Mouse (Mus musculus): ENCODE data around the gene Sectm1b. TPM values are rescaled to one million over a fixed set of nuclear protein-coding genes. Genes with fewer than 3 reads are reported as not detected.
A peak's percentile ranks its signal among the peaks of the same experiment; 100 is the strongest.

Sectm1b gene
- polyA plus RNA-seq, 1 experiment from 2014 or later: 0.23 TPM

- H3K27me3 ChIP-seq (ENCODE audit: insufficient read depth, low read length): no peaks in the 10 kb centered on the region
- H3K36me3 ChIP-seq (replicated peaks; ENCODE audit: insufficient read depth, low read length): no peaks in the 10 kb centered on the region
- no peak overlapping the region for H3K27ac ChIP-seq (ENCODE audit: low read depth)
- H3K4me1 ChIP-seq (ENCODE audit: insufficient read depth): peaks cover 29% of the 10 kb centered on the region
- TF ChIP-seq CTCF (IDR thresholded peaks at IDR 0.05; ENCODE audit: low read depth) (no peak), EP300 (IDR thresholded peaks at IDR 0.05; ENCODE audit: low read depth) (no peak)
- ATAC-seq: no peak
- no peak overlapping the region for H3K4me3 ChIP-seq (ENCODE audit: low read depth, low read length)
- no peaks in the 10 kb centered on the region for H3K9me3 ChIP-seq (ENCODE audit: low read length)
- DNase-seq: no peak
- WGBS (ENCODE audit: insufficient replicate concordance): 83% methylated on average over 4 of the region's 4 CpGs
- H3K4me2 ChIP-seq (ENCODE audit: low read depth, low read length): no peak overlapping the region
- H3K9ac ChIP-seq (replicated peaks): no peak overlapping the region
Observed at GRCm38 (mm10) chr11:121059471-121059870, 3.9 kb downstream of the Sectm1b start.

- Histone ChIP-seq H3K27ac (ENCODE audit: low read depth) (no peak overlapping the region), H3K9me3 (ENCODE audit: low read length) (no peaks in the 10 kb centered on the region), H3K4me2 (ENCODE audit: low read depth, low read length) (no peak overlapping the region), H3K27me3 (ENCODE audit: insufficient read depth, low read length) (no peaks in the 10 kb centered on the region), H3K4me1 (ENCODE audit: insufficient read depth) (peaks cover 28% of the 10 kb centered on the region), H3K9ac (replicated peaks) (no peak overlapping the region), H3K36me3 (replicated peaks; ENCODE audit: insufficient read depth, low read length) (no peaks in the 10 kb centered on the region), H3K4me3 (ENCODE audit: low read depth, low read length) (no peak overlapping the region)
- ATAC-seq (no peak), DNase-seq (no peak)
- TF ChIP-seq CTCF (IDR thresholded peaks at IDR 0.05; ENCODE audit: low read depth) (no peak), EP300 (IDR thresholded peaks at IDR 0.05; ENCODE audit: low read depth) (no peak)
- WGBS (ENCODE audit: insufficient replicate concordance): 70% methylated on average over 4 of the region's 4 CpGs
Observed at GRCm38 (mm10) chr11:121058956-121059355, 4.4 kb downstream of the Sectm1b start.

- no peak overlapping the region for H3K9ac ChIP-seq (replicated peaks)
- WGBS (ENCODE audit: insufficient replicate concordance): 51% methylated on average over 5 of the region's 5 CpGs
- H3K9me3 ChIP-seq (ENCODE audit: low read length): no peaks in the 10 kb centered on the region
- H3K27me3 ChIP-seq (ENCODE audit: insufficient read depth, low read length): no peaks in the 10 kb centered on the region
- no peak; the same call in 1 of the 2 replicates for ATAC-seq
- peak overlapping the region; percentile 39; the same call in 1 of the 2 replicates for H3K27ac ChIP-seq (ENCODE audit: low read depth)
- H3K4me2 ChIP-seq (ENCODE audit: low read depth, low read length): no peak overlapping the region
- no peak for TF ChIP-seq CTCF (IDR thresholded peaks at IDR 0.05; ENCODE audit: low read depth)
- no peak for TF ChIP-seq EP300 (IDR thresholded peaks at IDR 0.05; ENCODE audit: low read depth)
- H3K36me3 ChIP-seq (replicated peaks; ENCODE audit: insufficient read depth, low read length): no peaks in the 10 kb centered on the region
- no peak for DNase-seq
- H3K4me3 ChIP-seq (ENCODE audit: low read depth, low read length): no peak overlapping the region
- H3K4me1 ChIP-seq (ENCODE audit: insufficient read depth): peaks cover 26% of the 10 kb centered on the region
Observed at GRCm38 (mm10) chr11:121058122-121058521, 5.2 kb downstream of the Sectm1b start.

GRCm38 (mm10) chr11:121056536-121057236 is 6.7 kb downstream of the Sectm1b start:
- DNase-seq (peak; percentile 29), ATAC-seq (peak; percentile 60)
- H3K4me1 ChIP-seq (ENCODE audit: insufficient read depth): peaks cover 26% of the 10 kb centered on the region
- H3K4me3 ChIP-seq (ENCODE audit: low read depth, low read length): no peak overlapping the region
- no peak overlapping the region for H3K4me2 ChIP-seq (ENCODE audit: low read depth, low read length)
- H3K36me3 ChIP-seq (replicated peaks; ENCODE audit: insufficient read depth, low read length): no peaks in the 10 kb centered on the region
- H3K27ac ChIP-seq (ENCODE audit: low read depth): peak overlapping the region; percentile 55
- TF ChIP-seq CTCF (IDR thresholded peaks at IDR 0.05; ENCODE audit: low read depth): no peak
- no peak for TF ChIP-seq EP300 (IDR thresholded peaks at IDR 0.05; ENCODE audit: low read depth)
- no peak overlapping the region for H3K9ac ChIP-seq (replicated peaks)
- H3K27me3 ChIP-seq (ENCODE audit: insufficient read depth, low read length): no peaks in the 10 kb centered on the region
- 36% methylated on average over 7 of the region's 7 CpGs for WGBS (ENCODE audit: insufficient replicate concordance)
- no peaks in the 10 kb centered on the region for H3K9me3 ChIP-seq (ENCODE audit: low read length)

GRCm38 (mm10) chr11:121053536-121053935 is 9.8 kb downstream of the Sectm1b start:
- Histone ChIP-seq H3K27ac (ENCODE audit: low read depth) (no peak overlapping the region), H3K9ac (replicated peaks) (no peak overlapping the region), H3K36me3 (replicated peaks; ENCODE audit: insufficient read depth, low read length) (no peaks in the 10 kb centered on the region), H3K27me3 (ENCODE audit: insufficient read depth, low read length) (no peaks in the 10 kb centered on the region), H3K4me1 (ENCODE audit: insufficient read depth) (peaks cover 21% of the 10 kb centered on the region), H3K4me2 (ENCODE audit: low read depth, low read length) (no peak overlapping the region), H3K4me3 (ENCODE audit: low read depth, low read length) (no peak overlapping the region), H3K9me3 (ENCODE audit: low read length) (no peaks in the 10 kb centered on the region)
- ATAC-seq (peak; percentile 41), DNase-seq (peak; percentile 81)
- peak; percentile 99 for TF ChIP-seq CTCF (IDR thresholded peaks at IDR 0.05; ENCODE audit: low read depth)
- TF ChIP-seq EP300 (IDR thresholded peaks at IDR 0.05; ENCODE audit: low read depth): no peak
- WGBS (ENCODE audit: insufficient replicate concordance): 18% methylated on average over 8 of the region's 8 CpGs

GRCm38 (mm10) chr11:121052387-121052786 is 11.0 kb downstream of the Sectm1b start:
- ATAC-seq (no peak), DNase-seq (no peak)
- Histone ChIP-seq H3K9me3 (ENCODE audit: low read length) (no peaks in the 10 kb centered on the region), H3K36me3 (replicated peaks; ENCODE audit: insufficient read depth, low read length) (no peaks in the 10 kb centered on the region), H3K4me2 (ENCODE audit: low read depth, low read length) (no peak overlapping the region), H3K4me1 (ENCODE audit: insufficient read depth) (peaks cover 14% of the 10 kb centered on the region), H3K27me3 (ENCODE audit: insufficient read depth, low read length) (no peaks in the 10 kb centered on the region), H3K4me3 (ENCODE audit: low read depth, low read length) (no peak overlapping the region), H3K27ac (ENCODE audit: low read depth) (no peak overlapping the region), H3K9ac (replicated peaks) (no peak overlapping the region)
- WGBS (ENCODE audit: insufficient replicate concordance): 58% methylated on average over 4 of the region's 4 CpGs
- TF ChIP-seq EP300 (IDR thresholded peaks at IDR 0.05; ENCODE audit: low read depth): no peak
- TF ChIP-seq CTCF (IDR thresholded peaks at IDR 0.05; ENCODE audit: low read depth): no peak

Measured in liver, postnatal 0 days (tissue).